Mouse (Mus musculus): Measurements from ENCODE around the gene Dusp11.
"Not testable (repeated sequence)": the region's sequence is repeated elsewhere in the genome, so short reads cannot be mapped to it uniquely, and the experiment has no call there.

Gene Dusp11

DNA sequence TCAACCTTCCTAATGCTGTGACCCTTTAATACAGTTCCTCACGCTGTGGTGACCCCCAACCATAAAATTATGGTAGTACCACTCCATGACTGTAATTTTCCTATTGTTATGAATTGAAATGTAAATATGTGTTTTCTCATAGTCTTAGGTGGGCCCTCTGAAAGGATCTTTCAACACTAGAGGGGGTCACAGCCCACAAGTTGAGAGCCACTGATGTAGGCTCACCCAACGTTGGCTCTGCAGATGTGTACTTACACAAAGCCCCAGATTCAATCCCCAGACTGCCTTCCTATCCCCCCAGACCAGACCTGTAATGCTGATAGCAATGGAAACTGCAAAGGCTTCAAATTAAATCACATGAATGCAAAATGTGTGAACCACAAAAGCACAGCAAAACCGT is 25.8 kb downstream of the Dusp11 start:
- DNase-seq = no peak

GRCm38 (mm10) chr6:85934047-85934446 is 27.4 kb downstream of the Dusp11 start:
- peak; percentile 81 to 91 for DNase-seq

GRCm38 (mm10) chr6:85929312-85929711 is 32.2 kb downstream of the Dusp11 start:
- DNase-seq = peak; percentile 63 to 87

DNA sequence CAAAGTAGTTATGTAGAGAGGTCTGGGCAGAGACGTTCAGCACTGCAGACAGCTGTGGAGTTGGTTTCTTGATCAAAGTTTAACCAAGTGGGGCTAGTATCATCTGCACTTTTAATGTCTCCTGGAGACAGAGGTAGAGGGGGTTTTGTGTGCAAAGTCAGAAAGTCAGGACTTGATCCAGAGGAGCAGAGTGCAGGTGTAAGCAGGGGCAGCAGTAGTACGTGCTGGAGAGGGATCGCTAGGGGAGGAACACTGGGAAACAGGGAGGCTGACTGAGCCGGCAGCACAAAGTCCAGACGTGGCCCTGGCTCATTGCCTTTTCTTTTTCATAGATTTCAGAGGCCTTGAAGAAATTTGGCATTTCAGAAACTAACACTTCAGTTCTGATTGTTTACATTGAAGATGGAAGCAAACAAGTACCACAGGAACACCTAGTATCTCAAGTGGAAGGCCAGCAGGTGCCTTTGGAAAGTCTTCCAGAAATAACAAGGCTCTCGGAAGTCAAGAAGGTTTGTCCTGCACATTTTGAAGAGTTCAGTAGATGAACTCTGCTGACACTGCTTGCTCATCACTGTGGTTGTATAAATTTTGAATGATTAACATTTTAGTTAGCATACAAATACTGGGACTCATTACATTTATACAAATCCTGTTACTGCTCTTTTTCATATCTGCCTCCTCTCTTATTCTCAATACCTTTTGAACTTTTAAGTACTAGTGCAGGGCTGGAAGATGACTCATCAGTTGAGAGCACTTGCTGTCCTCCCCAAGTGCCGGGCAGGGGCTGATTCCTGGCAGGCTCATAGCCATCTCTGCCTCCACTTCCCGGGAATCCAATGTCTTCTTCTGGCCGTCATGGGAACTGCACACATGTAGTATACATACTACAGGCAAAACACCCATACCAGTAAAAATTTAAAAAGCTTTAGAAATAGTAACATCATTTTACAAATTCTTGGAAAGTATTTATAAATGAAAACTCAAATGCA is 33.7 kb downstream of the Dusp11 start:
- peak; percentile 78 to 85 for DNase-seq

DNA sequence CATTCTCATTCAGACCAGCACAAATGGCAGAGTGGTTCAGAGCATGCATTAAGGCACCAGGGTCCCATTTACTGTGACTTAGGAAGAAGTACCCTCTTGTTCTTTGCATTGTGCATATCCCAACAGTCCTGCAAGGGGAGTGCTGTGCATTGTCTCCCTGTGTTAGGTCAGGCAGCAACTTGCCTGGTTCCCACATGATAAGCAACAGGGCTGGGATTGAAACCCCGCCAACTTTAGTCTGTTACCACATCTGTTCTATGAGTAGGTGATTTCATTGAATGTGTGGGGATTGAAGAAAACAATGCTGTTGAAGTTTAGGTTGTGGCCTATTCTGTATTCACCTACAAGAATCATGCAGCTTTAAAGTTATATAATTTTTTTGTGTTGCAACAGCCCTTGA is 34.8 kb downstream of the Dusp11 start:
- no peak for DNase-seq

- no peak for DNase-seq
These were observed 37.8 kb downstream of the Dusp11 start for GRCm38 (mm10) chr6:85923643-85924042.

DNA sequence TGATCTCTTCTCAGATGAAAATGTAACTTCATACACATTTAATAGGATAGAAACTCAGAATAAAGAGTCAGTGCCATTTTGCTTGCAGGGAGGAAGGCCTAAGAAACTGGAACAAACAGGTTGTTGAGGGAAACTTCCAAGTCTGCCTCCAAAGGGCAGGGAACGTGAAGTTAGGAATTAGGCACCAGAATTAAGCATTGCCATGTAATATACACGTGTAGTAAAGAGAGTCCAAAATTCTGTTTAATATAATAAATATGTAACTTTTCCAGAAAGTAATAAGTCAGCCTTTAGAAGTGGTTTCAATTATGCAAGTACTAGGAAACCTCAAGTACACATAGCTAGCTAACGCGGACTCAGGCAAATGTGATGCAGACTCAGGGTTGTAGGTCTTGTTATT is 42.1 kb downstream of the Dusp11 start:
- peak; percentile 31 to 70 for DNase-seq

DNA sequence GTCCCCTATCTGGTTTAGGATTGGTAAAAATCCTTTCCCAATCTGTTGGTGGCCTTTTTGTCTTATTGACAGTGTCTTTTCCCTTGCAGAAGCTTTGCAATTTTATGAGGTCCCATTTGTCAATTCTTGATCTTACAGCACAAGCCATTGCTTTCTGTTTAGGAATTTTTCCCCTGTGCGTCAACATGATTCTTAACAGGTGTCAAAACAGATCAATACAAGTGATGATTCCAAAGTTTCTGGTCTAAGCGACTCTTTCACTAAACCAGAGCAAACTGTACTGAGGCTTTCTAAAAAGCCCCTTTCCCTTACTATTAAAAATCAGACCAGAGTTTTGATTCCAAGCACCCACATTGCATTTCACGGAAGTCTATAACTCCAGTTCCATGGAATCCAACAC is 43.1 kb downstream of the Dusp11 start:
- DNase-seq = not testable (repeated sequence)

DNA sequence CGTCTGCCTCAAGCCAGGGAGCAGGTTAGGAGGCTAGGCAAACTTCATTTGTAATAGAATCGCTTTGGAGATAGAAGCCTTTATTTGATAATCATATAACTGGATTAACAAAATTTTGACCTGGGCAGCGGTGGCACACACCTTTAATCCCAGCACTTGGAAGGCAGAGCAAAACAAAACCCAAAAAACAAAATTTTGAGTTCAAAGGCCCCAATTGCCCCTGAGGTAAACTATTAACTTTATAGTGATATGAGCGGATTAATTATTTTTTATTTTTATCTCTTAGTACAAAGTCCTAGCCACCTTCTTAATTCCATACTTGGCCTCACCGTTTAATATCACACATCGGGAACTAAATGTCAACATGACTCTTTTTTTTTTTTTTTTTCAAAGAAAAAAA is 44.9 kb downstream of the Dusp11 start:
- DNase-seq = peak in 1 of 2 experiments; percentile 34

DNA sequence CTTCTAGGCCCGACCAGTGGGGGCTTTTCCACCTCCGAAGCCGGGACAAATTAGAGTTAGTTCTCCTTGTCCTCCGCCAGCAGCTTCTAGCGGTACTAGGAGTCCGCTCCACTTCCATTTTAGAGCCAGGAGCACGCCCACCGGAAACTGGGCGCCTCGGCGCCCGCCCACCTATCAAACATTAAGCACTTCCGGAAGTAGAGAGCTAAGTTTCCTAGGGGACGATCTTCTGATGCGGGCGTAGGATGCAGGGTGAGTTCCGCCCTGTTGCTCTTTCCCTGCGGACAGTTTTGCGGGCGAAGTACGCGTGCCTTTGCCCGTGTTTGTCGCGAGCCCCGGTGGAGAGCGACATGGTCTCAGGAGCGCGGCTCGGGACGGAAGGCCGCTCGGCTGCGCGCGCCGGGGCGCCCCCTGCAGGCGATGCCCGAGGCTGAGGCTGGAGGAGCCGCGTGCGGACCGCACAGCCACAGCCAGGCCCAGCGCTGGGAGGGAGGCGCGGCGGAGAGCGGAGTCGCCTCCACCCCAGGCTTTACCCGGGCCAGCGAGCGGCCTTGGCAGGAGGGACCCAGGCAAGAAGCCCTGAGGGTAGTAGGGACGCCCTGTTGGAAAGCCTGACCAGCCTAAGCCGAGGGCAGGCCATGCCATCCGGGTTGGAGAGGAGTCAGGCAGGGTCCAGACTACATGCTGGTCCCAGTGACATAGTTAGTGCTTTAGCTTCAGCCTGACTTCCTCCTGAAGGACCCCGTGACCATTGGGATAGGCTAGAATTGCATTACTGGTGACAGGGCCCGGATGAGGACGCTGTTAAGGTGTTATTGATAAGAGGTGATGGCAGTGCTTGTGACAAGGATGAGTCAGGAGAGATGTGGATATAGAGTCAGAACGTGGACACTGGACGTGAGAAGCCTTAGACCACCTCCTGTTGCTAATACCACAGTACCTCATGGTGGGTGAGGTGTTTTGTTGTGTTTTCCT is 45.6 kb downstream of the Dusp11 start, which contains the start of gene Nat8f1:
Gene Nat8f1, minus strand, starts transcription at position 149 of the 975 bp plus-strand sequence.
- peak; percentile 93 to 95 for DNase-seq

DNA sequence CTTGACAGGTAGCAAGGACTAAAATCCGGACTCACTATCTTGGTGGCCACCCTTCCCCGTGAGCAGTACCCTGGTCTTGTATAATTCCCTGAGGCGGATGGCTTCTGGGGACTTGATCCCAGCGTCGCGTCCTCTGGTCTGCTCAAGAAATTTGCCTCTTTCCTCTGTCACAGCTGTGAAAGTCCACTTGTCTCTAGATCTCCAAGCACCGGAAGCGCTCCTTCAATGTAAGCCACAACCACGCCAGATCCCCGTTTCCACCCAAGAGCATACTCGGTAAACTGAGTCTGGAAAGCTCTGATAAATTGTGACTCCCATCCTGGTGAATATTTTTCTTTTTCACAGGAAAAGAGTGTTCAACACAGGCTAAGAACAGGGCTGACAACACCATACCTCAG is 46.3 kb downstream of the Dusp11 start:
- peak in 1 of 2 experiments; percentile 30 for DNase-seq

- DNase-seq = peak; percentile 64 to 73
These were observed 49.9 kb downstream of the Dusp11 start, which contains the start of gene Tprkb for GRCm38 (mm10) chr6:85911587-85911986. Gene Tprkb (plus strand): TSS chr6:85911865.

DNA sequence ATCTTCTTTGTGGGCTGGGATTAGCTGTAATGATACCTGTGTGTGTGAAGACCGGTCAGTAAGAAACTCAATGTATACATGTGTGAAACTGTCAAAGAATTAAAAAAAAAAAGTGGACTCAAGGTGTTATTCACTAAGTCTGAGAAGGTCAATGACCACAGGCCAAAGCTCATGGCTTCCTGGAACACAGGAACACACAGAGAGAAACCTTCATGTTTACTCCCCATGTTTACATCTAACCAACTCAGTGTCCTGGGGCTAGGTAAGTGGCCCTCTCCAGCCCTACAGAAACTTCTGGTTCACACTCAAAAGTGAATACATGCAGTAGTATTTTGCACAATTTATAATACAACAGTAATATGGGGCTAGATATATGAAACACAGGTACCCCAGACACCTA is 51.8 kb downstream of the Dusp11 start:
- DNase-seq = no peak

- DNase-seq = peak; percentile 58 to 77
These were observed 53.1 kb downstream of the Dusp11 start for GRCm38 (mm10) chr6:85908341-85908740.

GRCm38 (mm10) chr6:85906911-85907351 is 54.5 kb downstream of the Dusp11 start:
- DNase-seq = peak; percentile 49 to 51

GRCm38 (mm10) chr6:85904642-85905061 is 56.8 kb downstream of the Dusp11 start, which contains the start of gene Nat8f4:
Gene Nat8f4 (minus strand): TSS chr6:85904884.
- DNase-seq = peak; percentile 82 to 90

GRCm38 (mm10) chr6:85902303-85902702 is 59.2 kb downstream of the Dusp11 start:
- DNase-seq = no peak

DNA sequence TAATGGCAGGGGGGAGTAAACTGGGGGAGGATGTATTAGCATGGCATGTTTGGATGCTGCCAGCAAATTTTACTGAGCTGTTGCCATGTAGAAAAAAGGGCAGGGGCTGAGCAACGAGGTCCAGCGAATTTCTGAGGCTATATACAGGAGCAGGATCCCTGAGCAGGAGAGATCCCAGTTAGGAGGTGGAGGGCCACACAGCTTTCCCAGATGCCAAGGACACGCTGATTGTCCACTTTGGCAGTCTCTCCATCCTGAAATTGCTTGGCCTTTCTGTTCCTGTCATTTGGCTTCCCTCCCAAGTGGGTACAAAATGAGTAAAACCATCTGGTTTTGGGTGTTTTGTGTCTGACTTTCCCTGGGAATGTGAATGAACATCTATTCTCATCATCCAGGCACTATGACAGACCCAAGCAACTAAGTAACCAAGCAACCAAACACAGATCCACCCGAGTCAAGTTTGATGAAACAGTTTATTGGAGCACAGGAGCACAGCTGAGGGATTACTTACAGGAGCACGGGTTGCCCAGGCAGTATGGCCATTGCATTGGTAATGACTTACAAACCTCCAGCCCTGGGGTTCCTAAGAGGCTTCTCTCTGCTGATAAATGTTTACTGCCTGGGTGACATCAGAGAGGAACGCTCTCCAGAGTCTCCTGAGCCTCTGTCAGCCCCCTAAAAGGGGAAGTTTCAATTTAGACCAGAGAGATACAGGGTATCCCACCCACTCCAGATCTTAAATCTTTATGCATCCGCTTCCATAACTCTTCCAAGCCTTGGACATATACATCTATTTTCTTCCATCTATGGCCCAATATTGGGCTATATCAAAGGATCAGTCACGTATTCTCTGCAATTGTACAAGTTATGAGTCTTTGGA is 62.6 kb downstream of the Dusp11 start:
- DNase-seq = not testable (repeated sequence)

DNA sequence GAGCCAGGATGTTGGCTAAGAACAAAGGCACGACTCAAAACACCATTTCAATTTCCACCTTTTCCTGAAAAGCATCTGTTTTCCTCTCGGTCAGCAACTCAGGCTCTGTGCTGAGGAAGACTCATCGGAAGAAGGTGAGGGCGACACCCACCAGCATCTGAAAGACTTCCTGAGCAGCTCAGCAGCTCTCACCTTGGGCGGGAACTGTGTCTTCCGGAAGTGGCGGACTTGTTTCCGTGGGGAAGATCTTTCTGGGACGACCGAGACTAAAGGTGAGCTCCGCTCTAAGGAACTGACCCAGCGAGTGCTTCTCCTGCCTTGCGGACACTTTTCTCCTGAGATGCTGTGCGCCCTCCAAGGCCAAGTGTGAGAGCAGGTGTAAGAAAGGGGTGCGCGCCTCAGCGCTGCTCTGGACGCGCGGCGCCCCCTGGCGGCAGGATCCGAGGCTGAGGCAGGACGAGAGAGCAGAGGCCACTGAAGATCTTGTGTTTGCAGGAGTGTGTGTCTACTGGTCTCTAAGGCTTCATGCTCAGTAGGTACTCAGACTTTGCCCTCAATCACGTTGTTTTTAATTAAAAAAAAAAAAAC is 66.3 kb downstream of the Dusp11 start:
- DNase-seq = peak in 1 of 2 experiments; percentile 67
